Mouse (Mus musculus): ENCODE results near the gene Rpap2. TPM values are rescaled to one million over a fixed set of nuclear protein-coding genes. Genes with fewer than 3 reads are reported as not detected.

Rpap2 gene
- polyA plus RNA-seq, 1 experiment from 2014 or later, result 16.6 TPM

DNA sequence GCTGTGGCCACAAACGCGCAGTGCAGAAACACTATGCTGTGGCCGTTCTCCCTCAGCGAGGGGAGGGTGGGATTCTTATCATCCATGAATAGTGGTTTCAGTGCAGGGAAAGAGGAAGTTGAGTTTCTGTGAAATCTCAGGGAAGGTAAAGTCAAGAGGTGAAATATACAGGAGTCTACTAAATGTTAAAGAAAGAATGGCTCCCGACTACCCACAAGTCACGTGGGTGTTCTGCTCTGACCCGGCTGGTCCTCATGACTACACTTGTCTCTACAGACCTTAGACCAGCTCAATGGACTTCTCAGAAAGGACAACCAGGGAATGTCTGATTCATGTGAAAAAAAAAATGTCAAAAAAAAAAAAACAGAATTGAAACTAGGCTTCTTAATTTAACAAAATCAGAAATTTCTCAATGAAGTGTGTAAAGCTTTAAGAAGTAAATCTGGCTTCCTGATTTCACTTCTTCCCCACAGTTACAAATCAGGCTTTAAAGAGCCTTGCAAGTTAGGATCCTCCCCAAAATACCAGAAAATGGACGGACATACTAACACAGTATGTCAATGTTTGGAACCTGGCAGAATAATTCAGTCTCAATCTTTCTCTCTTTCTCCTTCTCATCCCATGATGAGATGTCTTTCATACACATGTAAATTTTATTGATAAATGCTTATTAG, 111.1 kb downstream of the Rpap2 start:
- Histone ChIP-seq H3K27me3 (ENCODE audit: control insufficient read depth, insufficient read depth, low read length) (0 out of 2 replicates have a peak, but pooled peaks cover 5% of the 10 kb centered on the region), H3K27ac (ENCODE audit: low read depth, low read length) (no peak overlapping the region), H3K9ac (ENCODE audit: low read depth, low read length) (no peak overlapping the region), H3K36me3 (ENCODE audit: control insufficient read depth, insufficient read depth, low read length) (no peaks in the 10 kb centered on the region), H3K4me3 (ENCODE audit: low read depth, low read length) (no peak overlapping the region), H3K4me1 (ENCODE audit: control insufficient read depth, insufficient read depth, low read length) (no peaks in the 10 kb centered on the region), H3K4me2 (no peak overlapping the region), H3K9me3 (replicated peaks; ENCODE audit: control insufficient read depth, low read length) (no peaks in the 10 kb centered on the region)
- ATAC-seq (replicated peaks; ENCODE audit: insufficient number of reproducible peaks, low FRiP score, low TSS enrichment), result no peak
- WGBS (ENCODE audit: insufficient replicate concordance), result 70% methylated on average over 8 of the region's 8 CpGs

Other genes starting within 250 kb of the Rpap2 start
- gene Ephx4, start 194.6 kb upstream of the Rpap2 start, polyA plus RNA-seq (2014; fragmentation: Nextera tagmentation; extraction: Ambion mirVana), result 0.29 and 0.56 TPM in 2 replicates
- gene Lpcat2b, start 165.8 kb upstream of the Rpap2 start, polyA plus RNA-seq (2014; fragmentation: Nextera tagmentation; extraction: Ambion mirVana), result not detected in 2 replicates
- 3.6 and 4.2 TPM in 2 replicates for gene Btbd8, start 159.4 kb upstream of the Rpap2 start, polyA plus RNA-seq (2014; fragmentation: Nextera tagmentation; extraction: Ambion mirVana)
- gene Gm42669, start 89.8 kb upstream of the Rpap2 start, polyA plus RNA-seq (2014; fragmentation: Nextera tagmentation; extraction: Ambion mirVana), result 0.23 and 0.40 TPM in 2 replicates
- 0.06 TPM in 1 of 2 replicates, not detected in the other for gene 1700028K03Rik, start 62.7 kb upstream of the Rpap2 start, polyA plus RNA-seq (2014; fragmentation: Nextera tagmentation; extraction: Ambion mirVana)
- gene Glmn, start 515 bp downstream of the Rpap2 start, polyA plus RNA-seq (2014; fragmentation: Nextera tagmentation; extraction: Ambion mirVana), result 27.9 and 29.7 TPM in 2 replicates
- gene Gfi1, start 128.7 kb downstream of the Rpap2 start, polyA plus RNA-seq (2014; fragmentation: Nextera tagmentation; extraction: Ambion mirVana), result not detected in 2 replicates
- gene Ube2d2b, start 232.7 kb downstream of the Rpap2 start, polyA plus RNA-seq (2014; fragmentation: Nextera tagmentation; extraction: Ambion mirVana), result 0.57 TPM in 1 of 2 replicates, not detected in the other

All from heart, embryonic 11.5 days (tissue).